ENCODE assay signal across 8 mouse cellular contexts in the genomic region with DNA sequence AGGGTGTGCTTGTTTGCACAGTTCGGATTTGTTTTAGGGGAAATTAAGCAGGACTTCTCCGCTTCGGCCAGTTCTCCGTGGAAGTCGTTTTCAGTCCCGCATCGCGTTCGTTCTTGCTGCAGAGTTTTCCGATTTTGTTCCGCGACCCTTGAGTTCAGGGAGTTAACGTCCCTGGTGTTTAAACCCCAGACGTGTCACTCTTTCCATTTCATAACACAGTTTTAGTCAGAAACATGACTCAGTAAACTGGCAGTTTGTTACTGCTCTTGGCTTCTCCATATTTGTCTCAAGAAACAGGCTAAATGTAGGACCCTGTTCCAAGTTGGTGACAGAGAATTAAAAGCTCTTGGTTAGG. TPM values are rescaled to one million over a fixed set of nuclear protein-coding genes. Genes with fewer than 3 reads are reported as not detected.
DNase-seq lines count a peak whose midpoint lies in the region; ATAC-seq and TF ChIP-seq lines count a peak whose summit lies in the region.

No protein-coding gene starts in this region.

- 1% methylated on average over 14 of the region's 14 CpGs for WGBS in lung, embryonic 16.5 days
- WGBS in embryonic facial prominence, embryonic 10.5 days = under 1% methylated on average over 14 of the region's 14 CpGs
- WGBS in hindbrain, postnatal 0 days = under 1% methylated on average over 14 of the region's 14 CpGs
- under 1% methylated on average over 14 of the region's 14 CpGs for WGBS in midbrain, embryonic 14.5 days

- H3K4me2 ChIP-seq in lung, embryonic 16.5 days (ENCODE audit: low read depth, low read length) = peak overlapping the region; percentile 72
- peak overlapping the region; percentile 67 for H3K4me2 ChIP-seq in hindbrain, postnatal 0 days (ENCODE audit: low read depth, low read length)
- H3K4me2 ChIP-seq in midbrain, embryonic 14.5 days (ENCODE audit: low read length) = peak overlapping the region; percentile 56

- no peaks in the 10 kb centered on the region for H3K27me3 ChIP-seq in lung, embryonic 16.5 days (ENCODE audit: control insufficient read depth, insufficient read depth, low read depth, low read length)
- H3K27me3 ChIP-seq in embryonic facial prominence, embryonic 10.5 days (replicated peaks; ENCODE audit: low read depth, poor library complexity, severe bottlenecking) = no peaks in the 10 kb centered on the region
- no peaks in the 10 kb centered on the region for H3K27me3 ChIP-seq in hindbrain, postnatal 0 days (ENCODE audit: insufficient read depth, low read length)
- no peaks in the 10 kb centered on the region for H3K27me3 ChIP-seq in midbrain, embryonic 14.5 days (ENCODE audit: control insufficient read depth, insufficient read depth, low read length)

- peak overlapping the region; percentile 85 for H3K27ac ChIP-seq in lung, embryonic 16.5 days (ENCODE audit: low read length)
- H3K27ac ChIP-seq in embryonic facial prominence, embryonic 10.5 days (replicated peaks) = peak overlapping the region; percentile 97
- peak overlapping the region; percentile 94 for H3K27ac ChIP-seq in hindbrain, postnatal 0 days
- peak overlapping the region; percentile 93 for H3K27ac ChIP-seq in midbrain, embryonic 14.5 days (replicated peaks; ENCODE audit: low read depth, low read length)

- no peak for TF ChIP-seq CTCF in hindbrain, postnatal 0 days (IDR thresholded peaks at IDR 0.05; ENCODE audit: low read depth)

- H3K4me1 ChIP-seq in lung, embryonic 16.5 days (replicated peaks; ENCODE audit: control insufficient read depth, insufficient read depth, low read length) = peaks cover 4% of the 10 kb centered on the region
- H3K4me1 ChIP-seq in embryonic facial prominence, embryonic 10.5 days = peaks cover 10% of the 10 kb centered on the region
- 0 out of 2 replicates have a peak, but pooled peaks cover 4% of the 10 kb centered on the region for H3K4me1 ChIP-seq in hindbrain, postnatal 0 days (ENCODE audit: insufficient read depth, low read length)
- peaks cover 5% of the 10 kb centered on the region; the same call in 1 of the 2 replicates for H3K4me1 ChIP-seq in midbrain, embryonic 14.5 days (ENCODE audit: control insufficient read depth, insufficient read depth, low read length)

- DNase-seq in lung, adult 18-20 months = no peak
- DNase-seq in embryonic facial prominence, embryonic 10.5 days (ENCODE audit: low spot score) = no peak
- DNase-seq in hindbrain, postnatal 0 days (ENCODE audit: low spot score) = no peak
- no peak for DNase-seq in midbrain, embryonic 14.5 days
- no peak for DNase-seq in adrenal gland, postnatal 14 days
- DNase-seq in right cerebral cortex, postnatal 14 days = no peak

- no peaks in the 10 kb centered on the region for H3K9me3 ChIP-seq in lung, embryonic 16.5 days (ENCODE audit: control insufficient read depth, low read length)
- H3K9me3 ChIP-seq in embryonic facial prominence, embryonic 10.5 days = no peaks in the 10 kb centered on the region
- H3K9me3 ChIP-seq in hindbrain, postnatal 0 days (ENCODE audit: low read length) = no peaks in the 10 kb centered on the region
- no peaks in the 10 kb centered on the region for H3K9me3 ChIP-seq in midbrain, embryonic 14.5 days (ENCODE audit: control insufficient read depth, low read length)

- H3K9ac ChIP-seq in lung, embryonic 16.5 days (ENCODE audit: low read length) = peak overlapping the region; percentile 94
- H3K9ac ChIP-seq in hindbrain, postnatal 0 days (replicated peaks; ENCODE audit: low read length) = peak overlapping the region; percentile 93
- peak overlapping the region; percentile 94 for H3K9ac ChIP-seq in midbrain, embryonic 14.5 days (replicated peaks; ENCODE audit: low read length)

- H3K36me3 ChIP-seq in lung, embryonic 16.5 days (ENCODE audit: control insufficient read depth, insufficient read depth, low read length) = no peaks in the 10 kb centered on the region
- no peaks in the 10 kb centered on the region for H3K36me3 ChIP-seq in embryonic facial prominence, embryonic 10.5 days (replicated peaks)
- no peaks in the 10 kb centered on the region for H3K36me3 ChIP-seq in hindbrain, postnatal 0 days (ENCODE audit: insufficient read depth, low read length)
- no peaks in the 10 kb centered on the region for H3K36me3 ChIP-seq in midbrain, embryonic 14.5 days (ENCODE audit: control insufficient read depth, insufficient read depth, low read length)

- peak overlapping the region; percentile 94 for H3K4me3 ChIP-seq in lung, embryonic 16.5 days (ENCODE audit: low read length)
- peak overlapping the region; percentile 93 for H3K4me3 ChIP-seq in embryonic facial prominence, embryonic 10.5 days
- H3K4me3 ChIP-seq in hindbrain, postnatal 0 days (ENCODE audit: low read length) = peak overlapping the region; percentile 96
- H3K4me3 ChIP-seq in midbrain, embryonic 14.5 days (replicated peaks; ENCODE audit: low read depth, low read length) = peak overlapping the region; percentile 93

- no peak for ATAC-seq in lung, embryonic 16.5 days (ENCODE audit: low read depth)
- no peak for ATAC-seq in hindbrain, postnatal 0 days
- ATAC-seq in midbrain, embryonic 14.5 days (ENCODE audit: low FRiP score, low TSS enrichment) = no peak
- ATAC-seq in cerebellum, adult (ENCODE audit: insufficient number of reproducible peaks, low FRiP score, low TSS enrichment) = no peak

RNA-seq across cellular contexts. Expression of a gene that starts 0.9 kb away (rescaled TPM):
- polyA plus RNA-seq in lung, embryonic 16.5 days (2015; fragmentation: Nextera tagmentation; extraction: Ambion mirVana) = 33.3 and 33.5 TPM in 2 replicates
- polyA plus RNA-seq in embryonic facial prominence, embryonic 10.5 days (2016; fragmentation: Nextera tagmentation; extraction: Ambion mirVana) = 30.1 and 33.0 TPM in 2 replicates
- 28.5 and 28.9 TPM in 2 replicates for total RNA-seq in hindbrain, postnatal 0 days (2014; rRNA removed)
- 32.3 TPM in 2 replicates for polyA plus RNA-seq in hindbrain, postnatal 0 days (2015; fragmentation: Nextera tagmentation; extraction: Ambion mirVana)
- polyA plus RNA-seq in midbrain, embryonic 14.5 days (2014; fragmentation: Nextera tagmentation; extraction: Ambion mirVana) = 31.9 and 37.9 TPM in 2 replicates
- 61.7 and 66.2 TPM in 2 replicates for total RNA-seq in adrenal gland, postnatal 14 days (2021)

RNA-seq across cellular contexts. Expression of a gene that starts 13.5 kb away (rescaled TPM):
- polyA plus RNA-seq in lung, embryonic 16.5 days (2015; fragmentation: Nextera tagmentation; extraction: Ambion mirVana) = 31.4 and 34.3 TPM in 2 replicates
- polyA plus RNA-seq in embryonic facial prominence, embryonic 10.5 days (2016; fragmentation: Nextera tagmentation; extraction: Ambion mirVana) = 35.7 and 36.3 TPM in 2 replicates
- 15.1 and 19.0 TPM in 2 replicates for total RNA-seq in hindbrain, postnatal 0 days (2014; rRNA removed)
- polyA plus RNA-seq in hindbrain, postnatal 0 days (2015; fragmentation: Nextera tagmentation; extraction: Ambion mirVana) = 53.6 and 61.1 TPM in 2 replicates
- polyA plus RNA-seq in midbrain, embryonic 14.5 days (2014; fragmentation: Nextera tagmentation; extraction: Ambion mirVana) = 53.8 and 63.0 TPM in 2 replicates
- total RNA-seq in adrenal gland, postnatal 14 days (2021) = 21.8 and 26.2 TPM in 2 replicates

RNA-seq across cellular contexts. Expression of a gene that starts 59.6 kb away (rescaled TPM):
- 7.5 and 7.7 TPM in 2 replicates for polyA plus RNA-seq in lung, embryonic 16.5 days (2015; fragmentation: Nextera tagmentation; extraction: Ambion mirVana)
- 9.8 and 10.5 TPM in 2 replicates for polyA plus RNA-seq in embryonic facial prominence, embryonic 10.5 days (2016; fragmentation: Nextera tagmentation; extraction: Ambion mirVana)
- total RNA-seq in hindbrain, postnatal 0 days (2014; rRNA removed) = 31.2 and 32.7 TPM in 2 replicates
- 6.9 and 7.1 TPM in 2 replicates for polyA plus RNA-seq in hindbrain, postnatal 0 days (2015; fragmentation: Nextera tagmentation; extraction: Ambion mirVana)
- 18.8 and 20.6 TPM in 2 replicates for polyA plus RNA-seq in midbrain, embryonic 14.5 days (2014; fragmentation: Nextera tagmentation; extraction: Ambion mirVana)
- total RNA-seq in adrenal gland, postnatal 14 days (2021) = 43.6 and 45.8 TPM in 2 replicates
